Mouse (Mus musculus): ENCODE results near the gene Zfp128. TPM values are rescaled to one million over a fixed set of nuclear protein-coding genes. Genes with fewer than 3 reads are reported as not detected.
"Not testable (repeated sequence)": the region's sequence is repeated elsewhere in the genome, so short reads cannot be mapped to it uniquely, and the experiment has no call there.

The Zfp128 gene
- polyA plus RNA-seq, 1 experiment from 2014 or later, result 8.7 TPM

- H3K27me3 ChIP-seq (ENCODE audit: control insufficient read depth, insufficient read depth, low read depth, low read length), result no peaks in the 10 kb centered on the region
- no peak overlapping the region for H3K9ac ChIP-seq (ENCODE audit: low read depth, low read length)
- no peak overlapping the region for H3K4me2 ChIP-seq (ENCODE audit: low read length)
- peaks cover 3% of the 10 kb centered on the region; the same call in 1 of the 2 replicates for H3K4me1 ChIP-seq (ENCODE audit: control insufficient read depth, insufficient read depth, low read length)
- no peak overlapping the region for H3K27ac ChIP-seq (ENCODE audit: low read length)
- no peak overlapping the region for H3K4me3 ChIP-seq (ENCODE audit: low read depth, low read length)
- no peaks in the 10 kb centered on the region for H3K9me3 ChIP-seq (replicated peaks; ENCODE audit: control insufficient read depth, low read length, poor library complexity, severe bottlenecking)
- H3K36me3 ChIP-seq (ENCODE audit: control insufficient read depth, insufficient read depth, low read length), result peaks cover 1% of the 10 kb centered on the region
- no peak for ATAC-seq
Observed at GRCm38 (mm10) chr7:12913556-12913955, 32.6 kb downstream of the Zfp128 start.

- peaks cover 12% of the 10 kb centered on the region for H3K4me1 ChIP-seq (ENCODE audit: control insufficient read depth, insufficient read depth, low read length)
- H3K27me3 ChIP-seq (ENCODE audit: control insufficient read depth, insufficient read depth, low read depth, low read length); H3K9me3 ChIP-seq (replicated peaks; ENCODE audit: control insufficient read depth, low read length, poor library complexity, severe bottlenecking); ATAC-seq; H3K4me3 ChIP-seq (ENCODE audit: low read depth, low read length); H3K4me2 ChIP-seq (ENCODE audit: low read length); H3K9ac ChIP-seq (ENCODE audit: low read depth, low read length); H3K27ac ChIP-seq (ENCODE audit: low read length): not testable (repeated sequence)
- peaks cover 12% of the 10 kb centered on the region for H3K36me3 ChIP-seq (ENCODE audit: control insufficient read depth, insufficient read depth, low read length)
- 93% methylated on average over 7 of the region's 8 CpGs for WGBS
Observed at GRCm38 (mm10) chr7:12920495-12920894, 39.5 kb downstream of the Zfp128 start.

GRCm38 (mm10) chr7:12921318-12921704, 40.3 kb downstream of the Zfp128 start:
- peaks cover 12% of the 10 kb centered on the region for H3K4me1 ChIP-seq (ENCODE audit: control insufficient read depth, insufficient read depth, low read length)
- peak; percentile 27 for ATAC-seq
- 0% methylated on average over 3 of the region's 3 CpGs for WGBS
- H3K27ac ChIP-seq (ENCODE audit: low read length), result peak overlapping the region; percentile 97
- peaks cover 20% of the 10 kb centered on the region for H3K36me3 ChIP-seq (ENCODE audit: control insufficient read depth, insufficient read depth, low read length)
- no peaks in the 10 kb centered on the region for H3K9me3 ChIP-seq (replicated peaks; ENCODE audit: control insufficient read depth, low read length, poor library complexity, severe bottlenecking)
- peaks cover 6% of the 10 kb centered on the region for H3K27me3 ChIP-seq (ENCODE audit: control insufficient read depth, insufficient read depth, low read depth, low read length)
- H3K4me3 ChIP-seq (ENCODE audit: low read depth, low read length), result peak overlapping the region; percentile 83
- peak overlapping the region; percentile 81 for H3K4me2 ChIP-seq (ENCODE audit: low read length)
- peak overlapping the region; percentile 81 for H3K9ac ChIP-seq (ENCODE audit: low read depth, low read length)

- Histone ChIP-seq H3K36me3 (ENCODE audit: control insufficient read depth, insufficient read depth, low read length) (peaks cover 24% of the 10 kb centered on the region), H3K27ac (ENCODE audit: low read length) (peak within 1 kb of the TSS; percentile 97), H3K4me2 (ENCODE audit: low read length) (peak within 1 kb of the TSS; percentile 91), H3K9me3 (replicated peaks; ENCODE audit: control insufficient read depth, low read length, poor library complexity, severe bottlenecking) (no peaks in the 10 kb centered on the region), H3K4me1 (ENCODE audit: control insufficient read depth, insufficient read depth, low read length) (peaks cover 12% of the 10 kb centered on the region), H3K27me3 (ENCODE audit: control insufficient read depth, insufficient read depth, low read depth, low read length) (peaks cover 10% of the 10 kb centered on the region), H3K4me3 (ENCODE audit: low read depth, low read length) (peak within 1 kb of the TSS; percentile 83), H3K9ac (ENCODE audit: low read depth, low read length) (peak within 1 kb of the TSS; percentile 81)
- peak; percentile 98 for ATAC-seq
- WGBS, result under 1% methylated on average over 55 of the region's 55 CpGs
Observed at GRCm38 (mm10) chr7:12921705-12922465, 40.9 kb downstream of the Zfp128 start, which contains the start of gene Rps5. Gene Rps5, plus strand, starts transcription at chr7:12922290.

- H3K9me3 ChIP-seq (replicated peaks; ENCODE audit: control insufficient read depth, low read length, poor library complexity, severe bottlenecking), result no peaks in the 10 kb centered on the region
- H3K9ac ChIP-seq (ENCODE audit: low read depth, low read length), result peak overlapping the region; percentile 76
- peak; percentile 6; the same call in 1 of the 2 replicates for ATAC-seq
- no peak overlapping the region for H3K27ac ChIP-seq (ENCODE audit: low read length)
- H3K27me3 ChIP-seq (ENCODE audit: control insufficient read depth, insufficient read depth, low read depth, low read length), result peaks cover 19% of the 10 kb centered on the region
- WGBS, result 4% methylated on average over 8 of the region's 8 CpGs
- H3K36me3 ChIP-seq (ENCODE audit: control insufficient read depth, insufficient read depth, low read length), result peaks cover 26% of the 10 kb centered on the region
- peak overlapping the region; percentile 83 for H3K4me3 ChIP-seq (ENCODE audit: low read depth, low read length)
- peak overlapping the region; percentile 91 for H3K4me2 ChIP-seq (ENCODE audit: low read length)
- H3K4me1 ChIP-seq (ENCODE audit: control insufficient read depth, insufficient read depth, low read length), result peaks cover 12% of the 10 kb centered on the region
Observed at GRCm38 (mm10) chr7:12922729-12923128, 41.8 kb downstream of the Zfp128 start.

GRCm38 (mm10) chr7:12926316-12926715, 45.3 kb downstream of the Zfp128 start:
- H3K4me3 ChIP-seq (ENCODE audit: low read depth, low read length), result no peak overlapping the region
- no peak overlapping the region for H3K4me2 ChIP-seq (ENCODE audit: low read length)
- no peak for ATAC-seq
- H3K4me1 ChIP-seq (ENCODE audit: control insufficient read depth, insufficient read depth, low read length), result peaks cover 12% of the 10 kb centered on the region
- WGBS, result 81% methylated on average over 7 of the region's 7 CpGs
- peaks cover 21% of the 10 kb centered on the region for H3K27me3 ChIP-seq (ENCODE audit: control insufficient read depth, insufficient read depth, low read depth, low read length)
- no peak overlapping the region for H3K9ac ChIP-seq (ENCODE audit: low read depth, low read length)
- H3K27ac ChIP-seq (ENCODE audit: low read length), result no peak overlapping the region
- H3K9me3 ChIP-seq (replicated peaks; ENCODE audit: control insufficient read depth, low read length, poor library complexity, severe bottlenecking), result no peaks in the 10 kb centered on the region
- peaks cover 26% of the 10 kb centered on the region for H3K36me3 ChIP-seq (ENCODE audit: control insufficient read depth, insufficient read depth, low read length)

GRCm38 (mm10) chr7:12927191-12927680, 46.3 kb downstream of the Zfp128 start, which contains the start of gene Rnf225:
Gene Rnf225, plus strand, starts transcription at chr7:12927416.
- Histone ChIP-seq H3K27ac (ENCODE audit: low read length) (no peak within 1 kb of the TSS), H3K9me3 (replicated peaks; ENCODE audit: control insufficient read depth, low read length, poor library complexity, severe bottlenecking) (no peaks in the 10 kb centered on the region)
- WGBS, result 27% methylated on average over 8 of the region's 8 CpGs

GRCm38 (mm10) chr7:12927693-12928589, 47.0 kb downstream of the Zfp128 start:
- peak overlapping the region; percentile 26 for H3K4me3 ChIP-seq (ENCODE audit: low read depth, low read length)
- peaks cover 26% of the 10 kb centered on the region for H3K36me3 ChIP-seq (ENCODE audit: control insufficient read depth, insufficient read depth, low read length)
- peak overlapping the region; percentile 45 for H3K9ac ChIP-seq (ENCODE audit: low read depth, low read length)
- peaks cover 9% of the 10 kb centered on the region for H3K4me1 ChIP-seq (ENCODE audit: control insufficient read depth, insufficient read depth, low read length)
- H3K27me3 ChIP-seq (ENCODE audit: control insufficient read depth, insufficient read depth, low read depth, low read length), result peaks cover 21% of the 10 kb centered on the region
- H3K27ac ChIP-seq (ENCODE audit: low read length), result no peak overlapping the region
- peak; percentile 44 for ATAC-seq
- WGBS, result 4% methylated on average over 65 of the region's 65 CpGs
- peak overlapping the region; percentile 51 for H3K4me2 ChIP-seq (ENCODE audit: low read length)
- no peaks in the 10 kb centered on the region for H3K9me3 ChIP-seq (replicated peaks; ENCODE audit: control insufficient read depth, low read length, poor library complexity, severe bottlenecking)

More at GRCm38 (mm10) chr7:12927191-12927680, 46.3 kb downstream of the Zfp128 start, which contains the start of gene Rnf225:
- peaks cover 21% of the 10 kb centered on the region for H3K27me3 ChIP-seq (ENCODE audit: control insufficient read depth, insufficient read depth, low read depth, low read length)
- H3K4me3 ChIP-seq (ENCODE audit: low read depth, low read length), result peak within 1 kb of the TSS; percentile 26
- H3K4me1 ChIP-seq (ENCODE audit: control insufficient read depth, insufficient read depth, low read length), result peaks cover 12% of the 10 kb centered on the region
- peak within 1 kb of the TSS; percentile 51 for H3K4me2 ChIP-seq (ENCODE audit: low read length)
- ATAC-seq, result peak; percentile 1; the same call in 1 of the 2 replicates
- H3K36me3 ChIP-seq (ENCODE audit: control insufficient read depth, insufficient read depth, low read length), result peaks cover 26% of the 10 kb centered on the region
- H3K9ac ChIP-seq (ENCODE audit: low read depth, low read length), result peak within 1 kb of the TSS; percentile 45

Data from midbrain, embryonic 16.5 days (tissue).